8 mouse cellular contexts compared by ENCODE assay signal in genomic region chr2:101885768-101886438, GRCm38 (mm10). TPM values are rescaled to one million over a fixed set of nuclear protein-coding genes. Genes with fewer than 3 reads are reported as not detected.
A peak's percentile ranks its signal among the peaks of the same experiment; 100 is the strongest.
DNase-seq lines count a peak whose midpoint lies in the region; ATAC-seq and TF ChIP-seq lines count a peak whose summit lies in the region.

Gene Commd9, plus strand, starts transcription at chr2:101886247.

- H3K4me3 ChIP-seq in forebrain, embryonic 10.5 days: peak within 1 kb of the TSS; percentile 71
- peak within 1 kb of the TSS; percentile 68 for H3K4me3 ChIP-seq in heart, embryonic 15.5 days
- H3K4me3 ChIP-seq in liver, embryonic 14.5 days (ENCODE audit: insufficient read depth in 1 of 2, low read depth in 2 of 2, low read length in 2 of 2): peak within 1 kb of the TSS; percentile 72 to 87
- peak within 1 kb of the TSS; percentile 58 for H3K4me3 ChIP-seq in neural tube, embryonic 11.5 days (ENCODE audit: low read depth, low read length)
- H3K4me3 ChIP-seq in stomach, postnatal 0 days (ENCODE audit: low read depth, low read length): peak within 1 kb of the TSS; percentile 66

- H3K27me3 ChIP-seq in forebrain, embryonic 10.5 days (ENCODE audit: poor library complexity, severe bottlenecking): no peaks in the 10 kb centered on the region
- H3K27me3 ChIP-seq in heart, embryonic 15.5 days: no peaks in the 10 kb centered on the region
- H3K27me3 ChIP-seq in liver, embryonic 14.5 days (ENCODE audit: control insufficient read depth, insufficient read depth, low read length): no peaks in the 10 kb centered on the region
- no peaks in the 10 kb centered on the region for H3K27me3 ChIP-seq in neural tube, embryonic 11.5 days (ENCODE audit: control insufficient read depth, insufficient read depth, low read length)
- no peaks in the 10 kb centered on the region for H3K27me3 ChIP-seq in stomach, postnatal 0 days (ENCODE audit: control insufficient read depth, insufficient read depth, low read length)

- TF ChIP-seq EP300 in liver, embryonic 14.5 days (IDR thresholded peaks at IDR 0.05; ENCODE audit: low read depth): no peak
- no peak for TF ChIP-seq EP300 in stomach, postnatal 0 days (optimal IDR thresholded peaks at IDR 0.05)

- peak within 1 kb of the TSS; percentile 62 for H3K9ac ChIP-seq in heart, embryonic 15.5 days
- peak within 1 kb of the TSS; percentile 64 for H3K9ac ChIP-seq in liver, embryonic 14.5 days (replicated peaks)
- H3K9ac ChIP-seq in neural tube, embryonic 11.5 days (ENCODE audit: low read length): peak within 1 kb of the TSS; percentile 62
- H3K9ac ChIP-seq in stomach, postnatal 0 days (ENCODE audit: low read length): peak within 1 kb of the TSS; percentile 69

- peaks cover 15% of the 10 kb centered on the region for H3K4me1 ChIP-seq in forebrain, embryonic 10.5 days
- peaks cover 11% of the 10 kb centered on the region for H3K4me1 ChIP-seq in heart, embryonic 15.5 days (replicated peaks)
- peaks cover 7 to 15% of the 10 kb centered on the region in 2 experiments for H3K4me1 ChIP-seq in liver, embryonic 14.5 days (replicated peaks; ENCODE audit: control insufficient read depth in 2 of 2, insufficient read depth in 2 of 2, low read length in 1 of 2)
- H3K4me1 ChIP-seq in neural tube, embryonic 11.5 days (ENCODE audit: control insufficient read depth, insufficient read depth, low read length): peaks cover 3% of the 10 kb centered on the region
- peaks cover 6% of the 10 kb centered on the region for H3K4me1 ChIP-seq in stomach, postnatal 0 days (replicated peaks; ENCODE audit: control insufficient read depth, insufficient read depth)

- ATAC-seq in heart, embryonic 15.5 days (replicated peaks; ENCODE audit: insufficient number of reproducible peaks, insufficient read depth, low FRiP score, low read depth): peak; percentile 96
- peak; percentile 94 for ATAC-seq in liver, embryonic 14.5 days (ENCODE audit: insufficient read depth)
- ATAC-seq in neural tube, embryonic 11.5 days (ENCODE audit: insufficient read depth, low FRiP score, low TSS enrichment): peak; percentile 93
- ATAC-seq in stomach, postnatal 0 days (ENCODE audit: low FRiP score, low TSS enrichment): peak; percentile 99

- WGBS in forebrain, embryonic 10.5 days: 13% methylated on average over 22 of the region's 22 CpGs
- 12% methylated on average over 22 of the region's 22 CpGs for WGBS in heart, embryonic 15.5 days
- WGBS in liver, embryonic 14.5 days (ENCODE audit: insufficient replicate concordance): 8% methylated on average over 22 of the region's 22 CpGs
- 13% methylated on average over 22 of the region's 22 CpGs for WGBS in neural tube, embryonic 11.5 days
- WGBS in stomach, postnatal 0 days: 13% methylated on average over 22 of the region's 22 CpGs

- peak within 1 kb of the TSS; percentile 72 for H3K4me2 ChIP-seq in heart, embryonic 15.5 days
- H3K4me2 ChIP-seq in liver, embryonic 14.5 days (ENCODE audit: low read depth): peak within 1 kb of the TSS; percentile 83
- peak within 1 kb of the TSS; percentile 59 for H3K4me2 ChIP-seq in neural tube, embryonic 11.5 days (ENCODE audit: low read depth)
- H3K4me2 ChIP-seq in stomach, postnatal 0 days (replicated peaks; ENCODE audit: low read depth): peak within 1 kb of the TSS; percentile 70

- peak within 1 kb of the TSS; percentile 86 for H3K27ac ChIP-seq in forebrain, embryonic 10.5 days
- 0 out of 2 replicates have a peak within 1 kb of the TSS, but pooled peaks have one; percentile 27 for H3K27ac ChIP-seq in heart, embryonic 15.5 days
- no peak within 1 kb of the TSS for H3K27ac ChIP-seq in liver, embryonic 14.5 days
- no peak within 1 kb of the TSS for H3K27ac ChIP-seq in neural tube, embryonic 11.5 days (ENCODE audit: low read depth, low read length)
- H3K27ac ChIP-seq in stomach, postnatal 0 days (replicated peaks): 0 out of 2 replicates have a peak within 1 kb of the TSS, but pooled peaks have one; percentile 30

- peak; percentile 86 to 93 for DNase-seq in CD8-positive naive resting alpha-beta T cell, adult 2 months (ENCODE audit: low read depth in 2 of 2, low spot score in 2 of 2)
- peak; percentile 82 for DNase-seq in c-Kit-positive CD71-negative TER-119-negative erythroid progenitor cells, embryonic 14.5 days (ENCODE audit: low read depth)
- peak; percentile 94 for DNase-seq in forebrain, embryonic 10.5 days (ENCODE audit: extremely low spot score, low spot score)
- peak; percentile 96 to 97 for DNase-seq in kidney, postnatal 25 days
- DNase-seq in liver, embryonic 14.5 days (ENCODE audit: low read depth in 3 of 3, low spot score in 3 of 3): peak; percentile 87 to 91 (median 88)
- DNase-seq in neural tube, embryonic 11.5 days (ENCODE audit: low spot score): peak; percentile 91
- peak; percentile 97 for DNase-seq in stomach, postnatal 0 days (ENCODE audit: low spot score)

- no peak for TF ChIP-seq CTCF in liver, embryonic 14.5 days (IDR thresholded peaks at IDR 0.05; ENCODE audit: low read depth)
- TF ChIP-seq CTCF in stomach, postnatal 0 days (IDR thresholded peaks at IDR 0.05; ENCODE audit: low read depth): peak; percentile 20; the same call in 1 of the 2 replicates

- no peaks in the 10 kb centered on the region for H3K9me3 ChIP-seq in forebrain, embryonic 10.5 days
- H3K9me3 ChIP-seq in heart, embryonic 15.5 days (replicated peaks): no peaks in the 10 kb centered on the region
- H3K9me3 ChIP-seq in liver, embryonic 14.5 days (ENCODE audit: control insufficient read depth, low read length): no peaks in the 10 kb centered on the region
- H3K9me3 ChIP-seq in neural tube, embryonic 11.5 days (ENCODE audit: control insufficient read depth, low read length): no peaks in the 10 kb centered on the region
- H3K9me3 ChIP-seq in stomach, postnatal 0 days (ENCODE audit: control insufficient read depth, low read length): no peaks in the 10 kb centered on the region

- no peaks in the 10 kb centered on the region for H3K36me3 ChIP-seq in forebrain, embryonic 10.5 days (replicated peaks)
- no peaks in the 10 kb centered on the region for H3K36me3 ChIP-seq in heart, embryonic 15.5 days
- no peaks in the 10 kb centered on the region for H3K36me3 ChIP-seq in liver, embryonic 14.5 days (replicated peaks; ENCODE audit: control insufficient read depth, insufficient read depth, low read depth)
- no peaks in the 10 kb centered on the region for H3K36me3 ChIP-seq in neural tube, embryonic 11.5 days (ENCODE audit: control insufficient read depth, insufficient read depth, low read length)
- H3K36me3 ChIP-seq in stomach, postnatal 0 days (ENCODE audit: control insufficient read depth, insufficient read depth, low read length): no peaks in the 10 kb centered on the region

RNA-seq across cellular contexts. Expression of gene Commd9, which starts in this region (rescaled TPM):
- polyA plus RNA-seq in forebrain, embryonic 10.5 days (2016; fragmentation: Nextera tagmentation; extraction: Ambion mirVana): 59.2 and 62.2 TPM in 2 replicates
- 47.6 and 52.2 TPM in 2 replicates for polyA plus RNA-seq in heart, embryonic 15.5 days (2015; fragmentation: Nextera tagmentation; extraction: Ambion mirVana)
- polyA plus RNA-seq in liver, embryonic 14.5 days (2012; rRNA removed): 16.0 and 29.7 TPM in 2 replicates
- 19.8 and 23.5 TPM in 2 replicates for polyA plus RNA-seq in liver, embryonic 14.5 days (2014; fragmentation: Nextera tagmentation; extraction: Ambion mirVana)
- polyA plus RNA-seq in neural tube, embryonic 11.5 days (2014; fragmentation: Nextera tagmentation; extraction: Ambion mirVana): 72.9 and 78.7 TPM in 2 replicates
- polyA plus RNA-seq in stomach, postnatal 0 days (2015; fragmentation: Nextera tagmentation; extraction: Ambion mirVana): 43.7 and 48.2 TPM in 2 replicates

Comparison
In these comparisons a context has a peak if more than half of its experiments do, and no peak if none do; other contexts are left out.
1. H3K27ac ChIP-seq: peak in forebrain, embryonic 10.5 days (single experiment), heart, embryonic 15.5 days (single experiment) and stomach, postnatal 0 days (single experiment); none in liver, embryonic 14.5 days (single experiment) and neural tube, embryonic 11.5 days (single experiment).
2. Peak in every context shown above with its lines, with median percentiles within 50 percentile points of each other: DNase-seq, H3K4me3 ChIP-seq, ATAC-seq, H3K4me2 ChIP-seq and H3K9ac ChIP-seq.